Mouse (Mus musculus): ENCODE measurements around the gene Gm6793. TPM values are rescaled to one million over a fixed set of nuclear protein-coding genes. Genes with fewer than 3 reads are reported as not detected.

Gene Gm6793
- polyA plus RNA-seq, 1 experiment, result 0.08 TPM

DNA sequence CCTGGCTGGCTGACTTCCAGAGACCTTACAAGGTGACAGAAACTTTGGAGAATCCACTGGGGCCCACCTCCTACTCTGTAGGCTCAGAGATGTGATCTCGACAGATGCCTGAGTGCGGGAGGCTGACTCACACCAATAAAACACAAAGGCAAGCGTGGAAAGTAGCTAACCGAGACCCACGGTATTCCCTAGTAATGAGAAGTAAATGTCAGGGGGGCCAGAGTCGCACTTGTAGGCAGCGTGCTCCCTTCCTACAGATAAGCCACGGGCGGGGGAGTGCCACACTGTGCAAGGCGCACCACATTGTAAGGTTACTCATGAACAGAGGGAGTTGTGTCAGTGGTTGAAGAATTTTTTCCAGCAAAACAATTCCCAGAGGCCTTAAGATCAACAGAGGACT, 30.3 kb downstream of the Gm6793 start:
- no peak for DNase-seq (ENCODE audit: low read depth)

DNA sequence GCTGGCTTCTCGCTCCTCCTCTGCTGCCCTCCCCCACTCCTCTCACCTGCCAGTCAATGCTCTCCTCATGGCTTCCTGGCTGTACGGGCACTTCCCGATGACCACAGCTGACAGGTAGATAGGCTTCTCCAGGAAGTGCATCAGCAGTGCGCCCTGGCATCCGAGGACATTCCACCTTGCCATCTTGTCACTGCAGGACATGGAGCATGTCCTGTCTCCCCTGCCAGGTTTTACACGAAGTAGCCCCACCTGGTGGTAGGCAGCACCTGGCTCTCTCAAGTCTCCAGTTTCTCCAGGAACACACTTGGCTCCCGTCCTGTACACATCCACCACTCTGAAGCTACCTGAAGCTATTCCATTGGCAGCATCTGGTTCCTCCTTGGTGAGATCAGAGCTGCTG, 32.7 kb downstream of the Gm6793 start:
- no peak for DNase-seq (ENCODE audit: low read depth)

- DNase-seq (ENCODE audit: low read depth), result no peak
Observed at GRCm38 (mm10) chr8:111978147-111978546, 36.7 kb downstream of the Gm6793 start.

DNA sequence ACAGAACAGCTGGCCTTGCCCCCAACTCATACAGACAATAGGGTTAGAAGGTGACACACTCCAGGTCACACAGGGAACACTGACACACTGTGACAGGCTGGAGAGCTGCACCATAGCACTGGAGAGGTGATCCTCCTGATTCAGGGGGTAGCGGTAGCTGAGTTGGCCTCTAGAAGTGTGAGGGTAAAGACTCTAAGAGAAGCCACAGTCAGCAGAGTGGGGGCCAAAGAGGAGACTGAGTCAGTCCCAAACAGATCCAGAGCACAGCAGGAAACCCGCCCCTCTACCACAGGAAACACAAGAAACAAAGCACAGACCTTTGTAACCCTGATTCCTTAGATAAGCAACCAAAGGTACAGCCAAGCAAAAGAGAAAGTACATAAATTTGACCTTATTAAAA, 38.5 kb downstream of the Gm6793 start:
- DNase-seq (ENCODE audit: low read depth), result no peak

DNA sequence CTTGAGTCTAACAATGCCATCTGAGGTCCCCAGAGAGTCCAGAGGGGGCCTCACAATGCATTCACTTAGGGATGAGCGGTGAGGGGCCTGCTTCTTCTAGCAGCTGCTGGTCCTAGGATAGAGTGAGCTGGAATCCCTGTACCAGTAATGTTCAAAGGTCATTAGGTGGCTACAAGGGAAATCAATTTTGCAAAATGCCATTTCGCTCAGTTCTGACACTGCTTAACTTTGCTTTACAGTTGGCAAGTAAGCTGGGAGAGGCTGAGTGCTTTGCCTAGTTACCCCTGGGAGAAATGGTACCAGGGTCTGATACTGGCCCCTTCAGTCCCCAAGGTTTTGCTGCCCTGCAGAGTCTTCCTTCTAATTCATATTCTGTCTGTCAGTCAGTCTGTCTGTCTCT, 39.1 kb downstream of the Gm6793 start:
- no peak for DNase-seq (ENCODE audit: low read depth)

DNA sequence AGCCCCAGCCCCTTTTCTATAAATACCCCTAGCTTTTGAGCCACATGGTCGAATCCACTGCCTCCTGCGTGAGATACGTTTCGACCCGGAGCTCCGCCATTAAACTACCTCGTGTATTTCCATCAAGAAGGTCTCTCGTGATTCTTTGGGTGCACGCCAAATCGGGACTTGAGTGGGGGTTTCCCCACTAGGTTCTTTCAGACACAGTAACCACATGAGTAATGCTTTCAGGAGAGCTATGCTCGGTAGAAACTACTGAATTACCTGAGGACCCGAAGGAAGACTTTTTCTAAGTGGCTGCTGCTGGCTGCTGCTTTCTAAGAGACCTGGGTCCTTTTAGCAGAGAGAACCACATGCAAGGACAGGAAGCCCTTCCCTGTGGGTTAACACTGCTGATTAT, 40.7 kb downstream of the Gm6793 start:
- no peak for DNase-seq (ENCODE audit: low read depth)

- no peak for DNase-seq (ENCODE audit: low read depth)
Observed at GRCm38 (mm10) chr8:111968991-111969390, 45.8 kb downstream of the Gm6793 start.

DNA sequence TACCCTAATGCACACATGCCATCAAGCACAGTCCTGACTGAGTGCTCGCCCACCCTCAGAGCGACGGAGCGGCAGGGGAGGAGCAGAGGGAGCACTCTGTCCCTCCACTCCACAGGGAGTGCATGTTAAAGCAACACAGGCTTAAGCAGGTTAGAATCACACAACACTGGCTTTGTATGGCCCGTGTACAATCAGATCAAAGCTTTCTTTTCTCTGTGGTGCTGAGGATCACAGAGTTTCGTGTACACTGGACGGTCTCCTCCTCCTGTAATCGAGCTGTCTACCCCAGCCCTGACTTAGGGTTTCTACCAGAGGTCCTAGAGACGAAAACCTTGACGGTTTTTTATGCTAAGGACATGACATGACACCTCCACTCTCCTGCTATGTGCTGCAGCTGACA, 46.3 kb downstream of the Gm6793 start:
- DNase-seq (ENCODE audit: low read depth), result no peak

GRCm38 (mm10) chr8:111967246-111967870, 47.5 kb downstream of the Gm6793 start:
- DNase-seq (ENCODE audit: low read depth), result no peak

DNA sequence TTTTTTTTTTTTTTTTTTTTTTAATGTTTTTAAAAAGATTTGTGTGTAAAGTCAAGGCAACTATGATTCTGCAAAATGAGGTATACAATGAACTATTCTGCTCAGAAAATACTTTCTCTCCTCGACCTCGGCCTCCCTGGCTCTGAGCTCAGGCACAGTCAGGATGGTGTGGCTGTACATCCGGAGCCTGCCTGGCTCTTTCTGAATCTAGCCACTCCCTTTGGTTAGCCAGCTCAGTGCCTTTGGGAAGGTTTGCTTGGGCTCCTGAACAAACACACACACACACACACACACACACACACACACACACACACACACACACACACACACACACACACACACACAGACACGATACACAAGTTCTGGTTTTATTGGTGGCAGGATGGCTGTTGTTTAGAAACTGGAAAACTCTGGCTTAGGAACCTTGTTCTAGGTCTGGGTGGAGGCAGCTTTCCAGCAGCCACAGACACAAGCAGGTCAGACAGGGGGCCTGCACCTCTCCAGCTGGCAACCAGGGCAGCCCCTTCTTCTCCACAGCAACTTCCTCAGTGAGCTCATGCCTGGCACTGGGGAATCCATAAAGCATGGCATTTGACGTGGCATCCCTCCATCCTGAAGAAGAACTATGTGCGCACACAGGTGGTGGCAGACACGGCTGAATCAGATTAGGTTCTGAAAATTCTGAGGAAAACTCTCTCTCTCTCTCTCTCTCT, 49.8 kb downstream of the Gm6793 start:
- DNase-seq (ENCODE audit: low read depth), result no peak

DNA sequence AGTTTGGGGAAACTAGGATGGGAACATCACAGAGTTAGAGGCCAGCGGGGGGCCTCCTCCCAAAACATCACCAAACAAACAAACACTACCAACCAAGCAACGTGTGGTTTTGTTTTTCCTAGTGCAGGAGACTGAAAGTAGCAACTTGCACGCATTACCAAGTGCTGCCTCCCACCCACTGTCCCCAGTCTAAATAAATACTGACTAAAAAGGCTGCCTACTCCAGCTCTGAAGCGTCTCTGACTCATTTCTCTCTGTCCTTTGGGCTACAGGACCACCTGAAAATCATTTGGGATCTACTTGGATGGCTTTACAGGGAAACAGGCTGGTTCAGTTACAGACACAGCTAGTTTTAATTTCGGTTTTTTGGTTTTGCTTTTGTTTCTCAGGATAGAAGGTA, 50.5 kb downstream of the Gm6793 start:
- no peak for DNase-seq (ENCODE audit: low read depth)

GRCm38 (mm10) chr8:111963546-111963945, 51.3 kb downstream of the Gm6793 start:
- DNase-seq (ENCODE audit: low read depth), result no peak

Other genes starting within 250 kb of the Gm6793 start
- gene Cfdp1, start 160.7 kb downstream of the Gm6793 start, polyA plus RNA-seq (2012; rRNA removed), result 6.5 and 9.7 TPM in 2 replicates
- 5.2 and 5.8 TPM in 2 replicates for gene Tmem170, start 138.3 kb downstream of the Gm6793 start, polyA plus RNA-seq (2012; rRNA removed)
- gene Chst5, start 104.6 kb downstream of the Gm6793 start, polyA plus RNA-seq (2012; rRNA removed), result not detected in 2 replicates
- gene Tmem231, start 81.2 kb downstream of the Gm6793 start, polyA plus RNA-seq (2012; rRNA removed), result 10.0 and 13.9 TPM in 2 replicates
- gene Gabarapl2, start 74.3 kb downstream of the Gm6793 start, polyA plus RNA-seq (2012; rRNA removed), result 60.3 and 71.0 TPM in 2 replicates
- gene Adat1, start 22.7 kb downstream of the Gm6793 start, polyA plus RNA-seq (2012; rRNA removed), result 3.8 and 4.8 TPM in 2 replicates
- gene Kars, start 3.7 kb downstream of the Gm6793 start, polyA plus RNA-seq (2012; rRNA removed), result 49.3 and 55.8 TPM in 2 replicates
- 9.0 and 12.0 TPM in 2 replicates for gene Terf2ip, start 3.6 kb downstream of the Gm6793 start, polyA plus RNA-seq (2012; rRNA removed)